12 mouse cellular contexts compared by ENCODE assay signal in the genomic region with DNA sequence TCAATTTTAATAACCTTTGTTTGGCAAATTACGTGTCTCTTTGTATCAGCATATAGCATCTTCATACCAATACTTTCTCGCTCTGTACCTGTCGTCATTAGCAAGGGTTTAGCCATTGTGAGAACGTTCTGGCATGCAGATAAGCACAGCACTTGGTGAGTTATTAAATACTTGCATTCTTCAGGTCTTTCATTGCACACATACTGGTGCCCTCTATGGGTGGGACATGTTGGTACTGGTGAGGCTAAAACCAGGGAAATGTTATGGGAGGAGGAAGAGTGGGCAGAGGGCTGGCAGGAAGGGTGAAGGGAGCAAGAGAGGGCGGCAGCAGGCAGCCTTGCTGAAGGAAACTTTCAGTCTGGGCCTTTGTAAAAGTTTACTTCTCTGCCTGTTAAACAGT.
DNase-seq lines count a peak whose midpoint lies in the region; ATAC-seq and TF ChIP-seq lines count a peak whose summit lies in the region.
"Had no signal": no experiment of that assay in that cellular context is flagged by ENCODE, and none has a peak within 500 bp of the region (broad histone marks: within the 10 kb centered on the region; RNA-seq: fewer than 3 reads in every experiment).

No protein-coding gene starts in this region.

- TF ChIP-seq POLR2A in kidney, adult 2 months (IDR thresholded peaks at IDR 0.05; ENCODE audit: low read depth, low read length): no peak

- no peak for ATAC-seq in kidney, embryonic 14.5 days (ENCODE audit: low FRiP score, low TSS enrichment)
- ATAC-seq in lung, embryonic 16.5 days (ENCODE audit: low read depth): peak; percentile 64; the same call in 1 of the 2 replicates

- H3K4me2 ChIP-seq in kidney, embryonic 14.5 days (replicated peaks; ENCODE audit: low read depth, low read length): no peak overlapping the region
- no peak overlapping the region for H3K4me2 ChIP-seq in lung, embryonic 16.5 days (ENCODE audit: low read depth, low read length)
- H3K4me2 ChIP-seq: embryonic facial prominence, embryonic 12.5 days had no signal

- no peak overlapping the region for H3K9ac ChIP-seq in kidney, embryonic 14.5 days (ENCODE audit: low read depth, low read length)
- H3K9ac ChIP-seq in lung, embryonic 16.5 days (ENCODE audit: low read length): no peak overlapping the region
- H3K9ac ChIP-seq: embryonic facial prominence, embryonic 12.5 days had no signal

- peak; percentile 39 for DNase-seq in kidney, adult 2 months
- peak; percentile 34 for DNase-seq in urinary bladder, postnatal 14 days (ENCODE audit: low spot score)
- DNase-seq in urinary bladder, adult 18-20 months (ENCODE audit: low spot score in 2 of 2): no peak
- DNase-seq in adrenal gland, adult (ENCODE audit: inconsistent age in 2 of 2, low spot score in 1 of 2): no peak
- no peak for DNase-seq in ovary, postnatal 14 days (ENCODE audit: low spot score)
- DNase-seq in urinary bladder, postnatal 4 days (ENCODE audit: low spot score in 2 of 2): no peak
- DNase-seq: adrenal gland, adult 2 months; cerebellum, adult 11 months; spleen, adult 18-20 months had no signal

- no peaks in the 10 kb centered on the region for H3K4me1 ChIP-seq in kidney, adult 2 months (ENCODE audit: control insufficient read depth, insufficient read depth, low read length)
- H3K4me1 ChIP-seq in kidney, embryonic 14.5 days (ENCODE audit: control insufficient read depth, insufficient read depth, low read length): no peaks in the 10 kb centered on the region
- H3K4me1 ChIP-seq in lung, embryonic 16.5 days (replicated peaks; ENCODE audit: control insufficient read depth, insufficient read depth, low read length): no peaks in the 10 kb centered on the region
- H3K4me1 ChIP-seq: embryonic facial prominence, embryonic 12.5 days had no signal

- peak; percentile 28; the same call in 1 of the 2 replicates for TF ChIP-seq CTCF in kidney, adult 2 months (conservative IDR thresholded peaks at IDR 0.05; ENCODE audit: insufficient read depth, insufficient read length, low read depth, low read length)

- peaks cover 4% of the 10 kb centered on the region; the same call in 1 of the 2 replicates for H3K36me3 ChIP-seq in kidney, adult 2 months (ENCODE audit: control insufficient read depth, insufficient read depth, low read length)
- H3K36me3 ChIP-seq in kidney, embryonic 14.5 days (ENCODE audit: control insufficient read depth, insufficient read depth, low read length): peaks cover 2% of the 10 kb centered on the region; the same call in 1 of the 2 replicates
- peaks cover 2% of the 10 kb centered on the region; the same call in 1 of the 2 replicates for H3K36me3 ChIP-seq in lung, embryonic 16.5 days (ENCODE audit: control insufficient read depth, insufficient read depth, low read length)
- H3K36me3 ChIP-seq: embryonic facial prominence, embryonic 12.5 days had no signal

- no peak overlapping the region for H3K27ac ChIP-seq in kidney, adult 2 months (ENCODE audit: insufficient read depth, low read depth, low read length)
- no peak overlapping the region for H3K27ac ChIP-seq in kidney, embryonic 14.5 days (ENCODE audit: low read depth, low read length)
- no peak overlapping the region for H3K27ac ChIP-seq in lung, embryonic 16.5 days (ENCODE audit: low read length)
- H3K27ac ChIP-seq: embryonic facial prominence, embryonic 12.5 days had no signal

- no peak overlapping the region for H3K4me3 ChIP-seq in kidney, adult 2 months (ENCODE audit: insufficient read depth, low read depth, low read length)
- H3K4me3 ChIP-seq in kidney, embryonic 14.5 days (ENCODE audit: low read length): no peak overlapping the region
- H3K4me3 ChIP-seq in lung, embryonic 16.5 days (ENCODE audit: low read length): no peak overlapping the region
- H3K4me3 ChIP-seq: embryonic facial prominence, embryonic 12.5 days had no signal

- H3K9me3 ChIP-seq in kidney, embryonic 14.5 days (ENCODE audit: control insufficient read depth, low read length): no peaks in the 10 kb centered on the region
- H3K9me3 ChIP-seq in lung, embryonic 16.5 days (ENCODE audit: control insufficient read depth, low read length): no peaks in the 10 kb centered on the region
- H3K9me3 ChIP-seq: embryonic facial prominence, embryonic 12.5 days had no signal

- 57% methylated on average over 5 of the region's 5 CpGs for WGBS in kidney, adult 2 months
- 75% methylated on average over 5 of the region's 5 CpGs for WGBS in kidney, embryonic 14.5 days
- 50% methylated on average over 5 of the region's 5 CpGs for WGBS in lung, embryonic 16.5 days

- H3K27me3 ChIP-seq in kidney, adult 2 months (replicated peaks; ENCODE audit: control insufficient read depth, insufficient read depth, low read length): no peaks in the 10 kb centered on the region
- no peaks in the 10 kb centered on the region for H3K27me3 ChIP-seq in kidney, embryonic 14.5 days (ENCODE audit: control insufficient read depth, insufficient read depth, low read length)
- H3K27me3 ChIP-seq in lung, embryonic 16.5 days (ENCODE audit: control insufficient read depth, insufficient read depth, low read depth, low read length): no peaks in the 10 kb centered on the region
- H3K27me3 ChIP-seq: embryonic facial prominence, embryonic 12.5 days had no signal

Comparison
In these comparisons a context has a peak if more than half of its experiments do, and no peak if none do; other contexts are left out.
1. DNase-seq: peak in kidney, adult 2 months (single experiment) and urinary bladder, postnatal 14 days (single experiment); none in urinary bladder, adult 18-20 months (0 of 2), adrenal gland, adult (0 of 2), ovary, postnatal 14 days (single experiment) and urinary bladder, postnatal 4 days (0 of 2).